Mouse (Mus musculus) layer of hippocampus, adult 8-10 months (tissue): ENCODE data around the gene Rabggta. TPM values are rescaled to one million over a fixed set of nuclear protein-coding genes. Genes with fewer than 3 reads are reported as not detected.

Source experiments
- DNase-seq, 2 experiments: peaks; one replicate each; pipeline ENCODE4 v3.0.0; 2022; ENCODE audit warnings: low spot score in 2 of 2
- total RNA-seq, 4 experiments: library from RNA; stranded (reverse); gene quantifications; 2 replicates each; pipeline ENCODE4 v1.2.4; 2022

Rabggta gene
- total RNA-seq, 4 experiments from 2014 or later: 42.8 to 53.5 (median 44.8) TPM

GRCm38 (mm10) chr14:55733889-55734288, 11.8 kb upstream of the Rabggta start:
- DNase-seq: no peak

GRCm38 (mm10) chr14:55730531-55731032, 8.5 kb upstream of the Rabggta start:
- DNase-seq: peak; percentile 35 to 44

- no peak for DNase-seq
These were observed 8.1 kb upstream of the Rabggta start for GRCm38 (mm10) chr14:55730116-55730515.

- DNase-seq: no peak
These were observed 6.0 kb upstream of the Rabggta start for GRCm38 (mm10) chr14:55727889-55728685.

GRCm38 (mm10) chr14:55726261-55726660, 4.2 kb upstream of the Rabggta start:
- no peak for DNase-seq

- DNase-seq: no peak
These were observed 2.4 kb upstream of the Rabggta start for GRCm38 (mm10) chr14:55724411-55724871.

GRCm38 (mm10) chr14:55723433-55723832, 1.4 kb upstream of the Rabggta start:
- DNase-seq: no peak

- DNase-seq: no peak
These were observed 429 bp upstream of the Rabggta start for GRCm38 (mm10) chr14:55722438-55722945.

- no peak for DNase-seq
These were observed 987 bp downstream of the Rabggta start for GRCm38 (mm10) chr14:55721076-55721475.

GRCm38 (mm10) chr14:55720666-55721065, 1.4 kb downstream of the Rabggta start:
- DNase-seq: no peak

- no peak for DNase-seq
These were observed 2.3 kb downstream of the Rabggta start for GRCm38 (mm10) chr14:55719737-55720136.

GRCm38 (mm10) chr14:55716884-55717283, 5.2 kb downstream of the Rabggta start:
- DNase-seq: no peak

- DNase-seq: no peak
These were observed 5.8 kb downstream of the Rabggta start for GRCm38 (mm10) chr14:55716271-55716670.

- DNase-seq: no peak
These were observed 7.2 kb downstream of the Rabggta start for GRCm38 (mm10) chr14:55714893-55715292.

- DNase-seq: no peak
These were observed 8.3 kb downstream of the Rabggta start, which contains the start of gene Tgm1 for GRCm38 (mm10) chr14:55713729-55714122. Gene Tgm1, minus strand, starts transcription at chr14:55713926.

- no peak for DNase-seq
These were observed 8.9 kb downstream of the Rabggta start for GRCm38 (mm10) chr14:55713007-55713728.

- no peak for DNase-seq
These were observed 10.3 kb downstream of the Rabggta start for GRCm38 (mm10) chr14:55711786-55712185.

GRCm38 (mm10) chr14:55709509-55709908, 12.6 kb downstream of the Rabggta start:
- no peak for DNase-seq

GRCm38 (mm10) chr14:55707397-55707796, 14.7 kb downstream of the Rabggta start:
- DNase-seq: no peak

- no peak for DNase-seq
These were observed 15.9 kb downstream of the Rabggta start for GRCm38 (mm10) chr14:55706051-55706600.

- DNase-seq: no peak
These were observed 19.3 kb downstream of the Rabggta start for GRCm38 (mm10) chr14:55702761-55703160.

GRCm38 (mm10) chr14:55701131-55701530, 20.9 kb downstream of the Rabggta start:
- no peak for DNase-seq
